Mouse (Mus musculus) natural killer cell, adult 2 months (primary cell): ENCODE data around the gene Tymp.

Experiments
- DNase-seq, 2 experiments: peaks; one replicate each; pipeline ENCODE4 v3.0.0; 2022; ENCODE audit warnings: low spot score in 2 of 2

The Tymp gene

DNA sequence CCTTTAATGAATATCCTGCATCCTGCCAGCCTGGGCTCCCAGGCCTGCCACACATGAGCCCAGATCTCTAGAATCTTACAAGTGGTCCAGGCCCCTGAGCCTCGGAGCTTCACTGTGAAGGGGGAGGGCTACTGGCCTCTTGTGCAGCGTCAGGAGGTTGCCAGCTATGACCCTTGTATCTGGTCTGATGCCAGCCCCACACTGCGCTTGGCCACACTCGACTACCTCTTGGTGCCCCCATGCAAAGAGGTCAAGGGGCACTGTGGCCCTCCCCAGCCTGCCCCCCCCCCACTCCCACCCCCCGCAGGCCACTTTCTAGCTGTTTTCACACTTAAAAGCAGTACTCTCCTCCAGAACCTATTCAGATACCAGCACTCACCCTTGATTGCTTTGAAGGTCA is 50.4 kb downstream of the Tymp start:
- DNase-seq, result no peak

DNA sequence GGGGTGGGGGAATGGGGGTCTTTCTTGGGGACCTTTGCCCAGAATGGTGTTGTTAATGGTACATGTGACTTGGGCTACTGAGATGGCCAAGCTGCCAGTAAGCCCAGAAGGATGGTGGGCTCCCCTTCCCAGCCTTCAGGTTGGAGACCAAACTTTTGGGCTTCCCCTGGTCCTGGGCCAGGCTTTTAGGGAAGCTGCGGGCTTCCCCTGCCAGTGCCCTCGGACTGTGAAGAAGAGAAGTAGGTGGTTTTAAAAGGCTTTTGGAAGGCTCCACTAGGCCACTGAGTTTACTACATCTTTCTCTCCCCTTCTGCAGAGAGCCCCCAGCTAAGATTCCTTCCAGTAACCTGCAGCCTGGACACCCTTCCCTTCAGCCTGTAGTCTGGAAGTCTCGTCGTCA is 53.2 kb downstream of the Tymp start:
- no peak for DNase-seq

DNA sequence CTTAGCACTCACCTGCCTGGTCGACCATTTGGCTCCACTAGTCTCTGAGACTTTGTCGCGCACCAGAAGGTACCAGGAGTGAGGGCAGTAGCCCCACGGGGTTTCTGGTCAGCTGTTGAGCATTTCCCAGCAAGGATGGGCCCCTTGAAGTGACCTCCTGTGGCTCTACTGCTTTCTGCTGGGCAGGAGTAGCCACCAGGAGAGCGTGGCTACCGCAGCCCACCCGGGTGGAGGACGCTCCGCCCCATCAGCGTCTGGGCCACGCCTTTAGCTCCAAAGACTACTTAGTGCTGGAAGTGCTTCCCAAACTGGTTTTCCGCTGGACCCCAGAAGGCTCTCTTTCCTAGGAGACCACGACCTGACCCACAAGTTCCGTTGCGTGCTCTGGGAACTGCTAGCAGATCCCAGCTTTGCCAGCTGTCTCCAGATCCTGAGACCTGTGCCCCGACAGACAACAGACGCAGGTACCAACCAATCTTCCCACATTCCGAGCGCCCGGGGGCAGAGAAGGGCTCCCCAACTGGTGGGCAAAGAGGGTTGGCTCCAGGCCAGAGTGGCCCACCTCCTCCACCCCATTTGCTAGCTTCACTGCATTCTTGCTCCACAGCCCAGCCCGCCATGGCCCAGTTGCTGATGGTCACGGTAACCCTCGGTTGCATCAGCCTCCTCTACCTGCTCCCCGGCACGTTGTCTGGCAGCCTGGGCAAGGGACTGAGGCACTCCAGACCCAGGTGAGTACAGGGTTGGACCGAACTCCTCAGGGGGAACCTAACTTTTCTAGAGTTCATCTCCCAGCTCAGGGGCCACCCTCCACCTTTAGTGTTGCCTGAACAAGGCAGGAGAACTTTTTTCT is 53.9 kb downstream of the Tymp start, which contains the start of gene Adm2:
Gene Adm2 (plus strand): TSS at position 51 of the 853 bp plus-strand sequence.
- no peak for DNase-seq
